Mouse (Mus musculus) heart, embryonic 14.5 days (tissue): ENCODE data around the gene Pcdh8. TPM values are rescaled to one million over a fixed set of nuclear protein-coding genes. Genes with fewer than 3 reads are reported as not detected.

Experiments used
- ATAC-seq: fragments of 200-750 bp; cut with Nextera tagmentation; 2 replicates; pipeline ENCODE4 v1.8.0; 2017; ENCODE audit warnings: low read depth, moderate TSS enrichment; ENCODE audit not compliant: insufficient number of reproducible peaks, insufficient read depth, low FRiP score
- H3K27ac ChIP-seq, 2 experiments: fragments of 200-500 bp in 1 of 2; fragments of 300-500 bp in 1 of 2; sonication (generic) in 1 of 2; replicated peaks in 1 of 2; 2 replicates each; pipeline ENCODE4 v1.5.1; 2012 to 2014; ENCODE audit warnings: low read depth in 2 of 2, low read length in 2 of 2, control low read depth in 1 of 2, mild to moderate bottlenecking in 1 of 2, mixed read lengths in 1 of 2; ENCODE audit not compliant: control insufficient read depth in 1 of 2, insufficient read depth in 1 of 2
- H3K27me3 ChIP-seq: fragments of 300-500 bp; sonication (generic); 2 replicates; pipeline ENCODE4 v1.6.1; 2014; ENCODE audit warnings: mild to moderate bottlenecking, low read length, control low read depth; ENCODE audit not compliant: control insufficient read depth, insufficient read depth
- H3K36me3 ChIP-seq: fragments of 300-500 bp; sonication (generic); 2 replicates; pipeline ENCODE4 v1.6.1; 2014; ENCODE audit warnings: mild to moderate bottlenecking, control low read depth, low read length, mixed read lengths; ENCODE audit not compliant: control insufficient read depth, insufficient read depth
- H3K4me1 ChIP-seq, 2 experiments: fragments of 200-500 bp in 1 of 2; fragments of 300-500 bp in 1 of 2; sonication (generic) in 1 of 2; 2 replicates each; pipeline ENCODE4 v1.6.1; 2012 to 2014; ENCODE audit warnings: low read length in 2 of 2, control low read depth in 1 of 2, mixed read lengths in 1 of 2; ENCODE audit not compliant: control insufficient read depth in 2 of 2, insufficient read depth in 2 of 2
- H3K4me2 ChIP-seq: fragments of 300-500 bp; sonication (generic); 2 replicates; pipeline ENCODE4 v1.6.1; 2014; ENCODE audit warnings: mild to moderate bottlenecking, low read length
- H3K4me3 ChIP-seq, 2 experiments: fragments of 200-500 bp in 1 of 2; fragments of 300-500 bp in 1 of 2; sonication (generic) in 1 of 2; 2 replicates each; pipeline ENCODE4 v1.5.1; 2012 to 2014; ENCODE audit warnings: low read length in 2 of 2, mild to moderate bottlenecking in 2 of 2, control low read depth in 1 of 2, low read depth in 1 of 2, moderate library complexity in 1 of 2; ENCODE audit not compliant: control insufficient read depth in 1 of 2, insufficient read depth in 1 of 2
- H3K9ac ChIP-seq: fragments of 300-500 bp; sonication (generic); 2 replicates; pipeline ENCODE4 v1.6.1; 2014; ENCODE audit warnings: mild to moderate bottlenecking, low read length
- H3K9me3 ChIP-seq: fragments of 300-500 bp; sonication (generic); 2 replicates; pipeline ENCODE4 v1.6.1; 2016; ENCODE audit warnings: low read length, control low read depth; ENCODE audit not compliant: control insufficient read depth
- WGBS: fragments of 180-500 bp; shearing (Covaris S2); extraction: QIAGEN DNeasy Blood & Tissue Kit; methylation state at CpG from one replicate; pipeline ENCODE4 v1.1.7; 2014; 5-methylcytosine and 5-hydroxymethylcytosine counted together
- polyA plus RNA-seq: library from polyadenylated mRNA; unstranded; fragments of >200 nt; fragmentation: Nextera tagmentation; extraction: Ambion mirVana; gene quantifications from 2 replicates; pipeline ENCODE4 v1.2.1, GENCODE M21; 2014

Gene Pcdh8
- polyA plus RNA-seq, 1 experiment from 2014 or later: 0.12 TPM

- 72% methylated on average over 3 of the region's 3 CpGs for WGBS
- H3K9ac ChIP-seq: no peak overlapping the region
- H3K4me1 ChIP-seq: peaks cover 0 to 3% of the 10 kb centered on the region in 2 experiments; a peak in 2 of 4 replicates
- no peak overlapping the region for H3K4me3 ChIP-seq
- H3K27me3 ChIP-seq: no peaks in the 10 kb centered on the region
- no peaks in the 10 kb centered on the region for H3K9me3 ChIP-seq
- H3K36me3 ChIP-seq: no peaks in the 10 kb centered on the region
- H3K27ac ChIP-seq: no peak overlapping the region
- H3K4me2 ChIP-seq: no peak overlapping the region
- no peak for ATAC-seq
Observed at GRCm38 (mm10) chr14:79740515-79740914, 30.6 kb downstream of the Pcdh8 start.

- Histone ChIP-seq H3K27ac (no peak overlapping the region), H3K9ac (no peak overlapping the region), H3K4me3 (no peak overlapping the region), H3K4me1 (peaks cover 0 to 3% of the 10 kb centered on the region in 2 experiments; a peak in 2 of 4 replicates), H3K9me3 (no peaks in the 10 kb centered on the region), H3K27me3 (no peaks in the 10 kb centered on the region), H3K36me3 (no peaks in the 10 kb centered on the region), H3K4me2 (no peak overlapping the region)
- ATAC-seq: no peak
- 86% methylated on average over 9 of the region's 9 CpGs for WGBS
Observed at GRCm38 (mm10) chr14:79738441-79738840, 32.7 kb downstream of the Pcdh8 start.

GRCm38 (mm10) chr14:79737642-79738379 is 33.3 kb downstream of the Pcdh8 start:
- peaks cover 0 to 3% of the 10 kb centered on the region in 2 experiments; a peak in 2 of 4 replicates for H3K4me1 ChIP-seq
- H3K9me3 ChIP-seq: no peaks in the 10 kb centered on the region
- no peaks in the 10 kb centered on the region for H3K36me3 ChIP-seq
- no peak for ATAC-seq
- 69% methylated on average over 9 of the region's 9 CpGs for WGBS
- H3K4me3 ChIP-seq: no peak overlapping the region
- no peak overlapping the region for H3K9ac ChIP-seq
- H3K4me2 ChIP-seq: no peak overlapping the region
- H3K27ac ChIP-seq: no peak overlapping the region
- no peaks in the 10 kb centered on the region for H3K27me3 ChIP-seq

- Histone ChIP-seq H3K4me2 (no peak overlapping the region), H3K27ac (no peak overlapping the region), H3K27me3 (no peaks in the 10 kb centered on the region), H3K4me1 (peaks cover 0 to 3% of the 10 kb centered on the region in 2 experiments; a peak in 2 of 4 replicates), H3K9ac (no peak overlapping the region), H3K4me3 (no peak overlapping the region), H3K9me3 (no peaks in the 10 kb centered on the region), H3K36me3 (no peaks in the 10 kb centered on the region)
- no peak for ATAC-seq
- 44% methylated on average over 6 of the region's 6 CpGs for WGBS
Observed at GRCm38 (mm10) chr14:79736781-79737180, 34.3 kb downstream of the Pcdh8 start.

GRCm38 (mm10) chr14:79733501-79733900 is 37.6 kb downstream of the Pcdh8 start:
- peaks cover 0 to 3% of the 10 kb centered on the region in 2 experiments; a peak in 2 of 4 replicates for H3K4me1 ChIP-seq
- no peak for ATAC-seq
- H3K27ac ChIP-seq: no peak overlapping the region
- H3K4me3 ChIP-seq: no peak overlapping the region
- WGBS: 68% methylated on average over 6 of the region's 6 CpGs
- no peak overlapping the region for H3K9ac ChIP-seq
- no peaks in the 10 kb centered on the region for H3K27me3 ChIP-seq
- H3K9me3 ChIP-seq: no peaks in the 10 kb centered on the region
- H3K4me2 ChIP-seq: no peak overlapping the region
- H3K36me3 ChIP-seq: no peaks in the 10 kb centered on the region

GRCm38 (mm10) chr14:79728811-79729210 is 42.3 kb downstream of the Pcdh8 start:
- H3K9me3 ChIP-seq: no peaks in the 10 kb centered on the region

GRCm38 (mm10) chr14:79724002-79724681 is 47.0 kb downstream of the Pcdh8 start:
- H3K27ac ChIP-seq: no peak overlapping the region
- H3K9ac ChIP-seq: no peak overlapping the region
- no peak overlapping the region for H3K4me2 ChIP-seq
- H3K9me3 ChIP-seq: no peaks in the 10 kb centered on the region
- H3K27me3 ChIP-seq: no peaks in the 10 kb centered on the region
- H3K4me1 ChIP-seq: no peaks in the 10 kb centered on the region
- ATAC-seq: no peak
- no peaks in the 10 kb centered on the region for H3K36me3 ChIP-seq
- H3K4me3 ChIP-seq: no peak overlapping the region
- 77% methylated on average over 18 of the region's 18 CpGs for WGBS

More at GRCm38 (mm10) chr14:79728811-79729210, 42.3 kb downstream of the Pcdh8 start:
- whole genome bisulfite sequencing: 41% methylated on average over 6 of the region's 6 CpGs
- Histone ChIP-seq H3K36me3 (no peaks in the 10 kb centered on the region), H3K9ac (no peak overlapping the region), H3K4me3 (no peak overlapping the region), H3K27ac (no peak overlapping the region), H3K4me2 (no peak overlapping the region), H3K27me3 (no peaks in the 10 kb centered on the region), H3K4me1 (no peaks in the 10 kb centered on the region)
- no peak for ATAC-seq
